Mouse (Mus musculus): ENCODE data around the gene Shprh. TPM values are rescaled to one million over a fixed set of nuclear protein-coding genes. Genes with fewer than 3 reads are reported as not detected.

Shprh gene
- 14.3 and 15.0 TPM in 2 replicates for polyA plus RNA-seq (2016; fragmentation: Nextera tagmentation; extraction: Ambion mirVana)

DNA sequence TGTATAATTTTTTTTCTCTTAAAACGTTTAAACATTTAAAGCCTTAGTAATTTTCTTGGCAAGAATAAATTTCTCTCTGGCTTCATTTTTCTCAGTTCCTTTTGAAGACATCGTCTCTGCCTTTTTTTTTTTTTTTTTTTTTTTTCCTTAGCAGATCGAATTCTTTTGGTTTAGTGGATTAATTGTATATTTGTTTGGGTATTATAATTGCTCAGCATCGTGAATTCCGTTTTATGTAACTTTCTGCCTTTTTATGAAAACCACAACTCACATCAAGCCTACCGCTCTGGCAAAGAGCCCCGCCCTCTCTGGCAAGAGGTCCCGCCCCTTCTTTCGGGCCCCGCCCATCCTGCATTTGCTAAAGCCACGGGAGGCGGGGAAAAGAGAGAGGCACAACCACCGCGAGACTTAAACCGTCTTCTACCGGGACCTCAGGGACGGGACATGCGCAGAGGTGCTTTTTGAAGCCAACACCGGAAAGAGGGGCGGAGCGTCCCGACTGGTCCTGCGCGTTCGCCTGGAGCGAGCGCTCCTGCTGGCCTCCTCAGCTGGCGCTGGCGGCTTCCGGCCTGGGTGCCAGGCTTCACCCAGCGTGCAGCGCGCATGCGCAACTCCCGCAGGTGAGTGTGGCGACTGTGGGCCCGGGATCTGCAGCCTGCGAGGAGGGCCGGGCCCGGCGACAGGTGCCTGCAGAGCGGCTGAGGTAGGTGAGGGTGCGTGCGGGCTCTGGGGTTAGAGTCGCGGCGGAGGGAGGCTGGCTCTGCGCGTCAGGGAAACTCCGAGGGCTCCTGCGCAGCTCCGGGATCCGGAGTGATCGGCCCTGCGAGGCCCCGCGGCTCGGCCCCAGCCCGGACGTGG lies at the start of gene Shprh:
Shprh (plus strand) TSS at position 544 of the 858 bp plus-strand sequence.
- H3K27ac ChIP-seq = peak within 1 kb of the TSS; percentile 90
- 2% methylated on average over 60 of the region's 60 CpGs for WGBS

DNA sequence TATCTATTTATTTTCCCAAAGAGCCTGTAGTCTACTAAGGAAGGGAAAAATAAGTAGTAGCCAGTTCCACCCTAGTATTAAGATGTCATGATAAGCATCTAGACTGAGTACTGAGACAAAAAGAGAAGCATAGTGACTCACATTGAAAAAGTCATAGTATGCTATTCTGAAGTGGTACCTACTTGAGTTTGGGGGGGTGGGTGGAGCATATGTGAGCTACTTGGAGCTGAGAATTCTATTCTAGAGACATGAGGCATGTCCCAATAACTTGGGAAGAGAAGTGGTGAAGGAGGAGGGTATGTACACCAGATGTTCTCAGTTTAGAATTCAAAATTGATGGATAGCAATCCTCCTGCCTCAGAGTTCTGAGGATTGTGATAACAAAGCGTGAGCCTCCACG lies 27.4 kb upstream of the Shprh start:
- H3K27ac ChIP-seq = no peak overlapping the region
- no peak overlapping the region for H3K4me3 ChIP-seq
- no peaks in the 10 kb centered on the region for H3K4me1 ChIP-seq
- H3K9me3 ChIP-seq = no peaks in the 10 kb centered on the region
- H3K27me3 ChIP-seq (ENCODE audit: insufficient read depth, poor library complexity, severe bottlenecking) = no peaks in the 10 kb centered on the region
- WGBS = 86% methylated on average over 2 of the region's 2 CpGs
- no peak for DNase-seq (ENCODE audit: low spot score)
- no peaks in the 10 kb centered on the region for H3K36me3 ChIP-seq

More for the DNA sequence above, at the start of gene Shprh:
- H3K36me3 ChIP-seq = peaks cover 19% of the 10 kb centered on the region
- H3K27me3 ChIP-seq (ENCODE audit: insufficient read depth, poor library complexity, severe bottlenecking) = no peaks in the 10 kb centered on the region
- no peaks in the 10 kb centered on the region for H3K9me3 ChIP-seq
- peak within 1 kb of the TSS; percentile 95 for H3K4me3 ChIP-seq
- DNase-seq (ENCODE audit: low spot score) = peak; percentile 100
- peaks cover 15% of the 10 kb centered on the region for H3K4me1 ChIP-seq

DNA sequence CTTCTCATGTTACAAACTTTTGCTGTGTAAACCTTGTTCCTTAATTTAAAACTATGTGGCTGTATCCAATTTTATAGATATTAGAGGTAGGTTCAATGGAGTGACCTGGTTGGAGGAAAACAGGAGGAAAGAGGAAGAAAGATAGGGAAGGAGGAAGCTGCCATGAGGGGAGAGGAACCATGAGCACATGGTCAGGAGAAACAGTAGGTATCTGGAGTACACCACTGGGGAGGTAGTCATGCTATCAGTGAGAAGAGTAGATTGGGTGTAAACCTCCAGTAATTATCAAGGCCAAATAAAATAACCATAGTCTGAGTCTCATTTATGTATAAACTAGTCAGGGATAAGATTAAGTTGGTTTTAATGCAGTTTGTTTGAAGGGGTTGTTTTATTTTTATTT lies 3.6 kb upstream of the Shprh start:
- Histone ChIP-seq H3K27ac (no peak overlapping the region), H3K4me3 (no peak overlapping the region), H3K27me3 (ENCODE audit: insufficient read depth, poor library complexity, severe bottlenecking) (no peaks in the 10 kb centered on the region), H3K36me3 (no peaks in the 10 kb centered on the region), H3K9me3 (no peaks in the 10 kb centered on the region), H3K4me1 (peaks cover 7% of the 10 kb centered on the region)
- DNase-seq (ENCODE audit: low spot score) = no peak

DNA sequence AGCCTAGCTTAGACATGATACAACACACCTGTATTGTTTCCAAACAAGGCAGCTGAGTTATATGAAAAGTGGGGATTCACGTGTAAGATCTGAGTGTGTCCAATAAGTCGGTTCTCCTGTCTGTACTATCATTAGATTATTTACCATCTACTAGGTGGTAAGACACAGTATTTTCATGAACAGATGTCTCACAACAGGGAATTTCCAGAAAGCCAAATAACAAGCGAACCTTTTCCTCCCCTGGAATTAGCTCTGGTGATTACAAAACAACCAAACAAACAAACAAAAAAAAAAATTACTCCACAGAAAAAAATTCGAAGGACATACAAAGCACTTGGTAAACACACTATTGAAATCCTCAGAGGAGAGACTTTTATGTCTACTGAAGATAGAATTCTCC lies 781 bp upstream of the Shprh start:
- no peak overlapping the region; the same call in 1 of the 2 replicates for H3K4me3 ChIP-seq
- H3K27me3 ChIP-seq (ENCODE audit: insufficient read depth, poor library complexity, severe bottlenecking) = no peaks in the 10 kb centered on the region
- peaks cover 15% of the 10 kb centered on the region for H3K4me1 ChIP-seq
- 80% methylated on average over 4 of the region's 4 CpGs for WGBS
- no peak for DNase-seq (ENCODE audit: low spot score)
- H3K27ac ChIP-seq = no peak overlapping the region
- no peaks in the 10 kb centered on the region for H3K9me3 ChIP-seq
- peaks cover 19% of the 10 kb centered on the region for H3K36me3 ChIP-seq

DNA sequence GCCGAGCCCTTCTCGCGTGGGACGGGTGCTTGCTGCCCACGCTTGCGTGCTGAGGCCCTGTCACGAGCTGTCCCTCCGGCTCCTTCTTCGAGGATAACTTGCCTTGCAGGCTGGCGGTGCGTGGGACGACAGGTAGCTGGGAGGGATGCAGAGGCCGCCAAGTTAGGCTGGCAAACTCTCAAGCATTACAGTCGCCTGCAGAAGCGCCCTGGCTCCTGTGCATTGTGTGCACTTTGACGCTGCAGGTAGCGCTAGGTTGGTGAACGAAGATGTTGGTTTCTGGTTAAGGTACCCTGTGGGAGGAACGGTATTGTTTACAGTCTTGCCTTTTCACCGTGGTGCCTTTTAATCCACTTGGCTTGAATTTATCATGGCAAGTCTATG lies 507 bp downstream of the Shprh start:
- Histone ChIP-seq H3K27me3 (ENCODE audit: insufficient read depth, poor library complexity, severe bottlenecking) (no peaks in the 10 kb centered on the region), H3K4me3 (peak overlapping the region; percentile 95), H3K36me3 (peaks cover 23% of the 10 kb centered on the region), H3K27ac (peak overlapping the region; percentile 90), H3K9me3 (no peaks in the 10 kb centered on the region), H3K4me1 (peaks cover 15% of the 10 kb centered on the region)
- peak; percentile 86 for DNase-seq (ENCODE audit: low spot score)
- WGBS = under 1% methylated on average over 20 of the region's 20 CpGs

DNA sequence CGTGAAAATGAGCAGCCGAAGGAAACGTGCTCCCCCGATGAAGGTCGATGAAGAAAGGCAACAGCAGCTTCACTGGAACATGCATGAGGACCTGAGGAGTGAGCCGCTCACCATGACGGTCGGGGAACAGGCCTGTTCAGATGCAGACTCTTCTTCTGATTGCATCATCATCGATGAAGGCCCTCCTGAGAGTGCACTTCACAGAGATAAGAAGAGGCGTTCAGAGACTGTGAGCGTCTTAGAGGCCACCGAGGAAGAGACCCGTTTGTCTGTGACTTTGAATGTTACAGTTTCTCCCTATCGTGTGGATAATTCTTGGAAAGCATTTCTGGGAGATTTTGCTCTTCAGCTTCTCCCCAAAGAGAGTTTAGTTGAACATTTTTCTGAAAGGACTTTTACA lies 2.4 kb downstream of the Shprh start:
- DNase-seq (ENCODE audit: low spot score) = no peak
- Histone ChIP-seq H3K9me3 (no peaks in the 10 kb centered on the region), H3K27me3 (ENCODE audit: insufficient read depth, poor library complexity, severe bottlenecking) (no peaks in the 10 kb centered on the region), H3K27ac (no peak overlapping the region), H3K4me1 (peaks cover 15% of the 10 kb centered on the region), H3K36me3 (peaks cover 31% of the 10 kb centered on the region), H3K4me3 (no peak overlapping the region)
- 89% methylated on average over 14 of the region's 14 CpGs for WGBS

DNA sequence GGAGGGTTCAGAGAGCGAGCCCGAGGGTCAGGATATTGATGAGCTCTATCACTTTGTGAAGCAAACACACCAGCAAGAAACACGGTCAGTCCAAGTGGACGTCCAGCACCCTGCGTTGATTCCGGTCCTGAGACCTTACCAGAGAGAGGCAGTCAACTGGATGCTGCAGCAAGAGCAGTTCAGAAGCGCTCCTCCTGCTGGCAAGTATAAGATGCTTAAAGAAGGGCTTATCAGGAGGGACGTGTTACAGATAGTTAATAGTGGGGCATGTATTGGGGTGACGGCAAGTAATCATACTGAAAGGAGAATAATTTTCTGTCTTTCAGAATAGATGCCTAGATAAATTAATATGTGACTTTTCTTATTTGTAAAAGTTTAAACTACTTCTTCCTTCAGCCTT lies 7.8 kb downstream of the Shprh start:
- Histone ChIP-seq H3K9me3 (no peaks in the 10 kb centered on the region), H3K4me3 (no peak overlapping the region), H3K27me3 (ENCODE audit: insufficient read depth, poor library complexity, severe bottlenecking) (no peaks in the 10 kb centered on the region), H3K36me3 (peaks cover 70% of the 10 kb centered on the region), H3K27ac (no peak overlapping the region), H3K4me1 (no peaks in the 10 kb centered on the region)
- no peak for DNase-seq (ENCODE audit: low spot score)
- WGBS = 79% methylated on average over 9 of the region's 9 CpGs

DNA sequence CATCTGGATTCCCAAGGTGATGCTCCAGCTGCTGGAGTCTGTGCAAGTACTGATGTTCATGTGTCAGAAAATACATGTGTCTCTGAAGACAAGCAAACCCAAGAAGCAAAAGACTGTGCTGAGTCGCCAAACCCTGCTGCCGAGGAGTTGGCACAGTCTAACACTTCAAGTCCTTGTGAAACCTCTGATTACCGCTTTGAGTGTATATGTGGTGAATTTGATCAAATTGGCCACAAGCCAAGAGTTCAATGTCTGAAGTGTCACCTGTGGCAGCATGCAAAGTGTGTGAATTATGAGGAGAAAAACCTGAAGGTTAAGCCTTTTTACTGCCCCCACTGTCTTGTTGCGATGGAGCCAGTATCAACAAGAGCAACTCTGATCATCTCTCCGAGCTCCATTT lies 15.3 kb downstream of the Shprh start:
- H3K9me3 ChIP-seq = no peaks in the 10 kb centered on the region
- H3K27ac ChIP-seq = no peak overlapping the region
- H3K4me3 ChIP-seq = no peak overlapping the region
- 94% methylated on average over 5 of the region's 5 CpGs for WGBS
- DNase-seq (ENCODE audit: low spot score) = no peak
- peaks cover 86% of the 10 kb centered on the region for H3K36me3 ChIP-seq
- no peaks in the 10 kb centered on the region for H3K27me3 ChIP-seq (ENCODE audit: insufficient read depth, poor library complexity, severe bottlenecking)
- H3K4me1 ChIP-seq = no peaks in the 10 kb centered on the region

DNA sequence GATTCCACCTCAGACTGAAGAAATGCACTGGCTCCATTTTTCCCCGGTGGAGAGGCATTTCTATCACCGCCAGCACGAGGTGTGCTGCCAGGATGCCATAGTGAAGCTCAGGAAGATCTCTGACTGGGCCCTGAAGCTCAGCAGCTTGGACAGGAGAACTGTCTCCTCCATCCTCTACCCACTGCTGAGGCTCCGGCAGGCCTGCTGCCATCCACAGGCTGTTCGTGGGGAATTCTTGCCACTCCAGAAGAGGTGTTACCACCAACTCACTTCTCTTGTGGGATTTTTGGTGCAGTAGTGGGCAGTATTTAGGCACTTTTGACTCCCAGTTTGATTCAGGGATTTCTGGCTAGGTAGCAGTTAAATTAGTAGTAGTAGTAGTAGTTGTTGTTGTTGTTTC lies 21.0 kb downstream of the Shprh start:
- Histone ChIP-seq H3K4me1 (no peaks in the 10 kb centered on the region), H3K36me3 (peaks cover 84% of the 10 kb centered on the region), H3K27ac (0 out of 2 replicates have a peak overlapping the region, but pooled peaks have one; percentile 10), H3K27me3 (ENCODE audit: insufficient read depth, poor library complexity, severe bottlenecking) (no peaks in the 10 kb centered on the region), H3K4me3 (no peak overlapping the region), H3K9me3 (no peaks in the 10 kb centered on the region)
- 85% methylated on average over 5 of the region's 5 CpGs for WGBS
- no peak for DNase-seq (ENCODE audit: low spot score)

DNA sequence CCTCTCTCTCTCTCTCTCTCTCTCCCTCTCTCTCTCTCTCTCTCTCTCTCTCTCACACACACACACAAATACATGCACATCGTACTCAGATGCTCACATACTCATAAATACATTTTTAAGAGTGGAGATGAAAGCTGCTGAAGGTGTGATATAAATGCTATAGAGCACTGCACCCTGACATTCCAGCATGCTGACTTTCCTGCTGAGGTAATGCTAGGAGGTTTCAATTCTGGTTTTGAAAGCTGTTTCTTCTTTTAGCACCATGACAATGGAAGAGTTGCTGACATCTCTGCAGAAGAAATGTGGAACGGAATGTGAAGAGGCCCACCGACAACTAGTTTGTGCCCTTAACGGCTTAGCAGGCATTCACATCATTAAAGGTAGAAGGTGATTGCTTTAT lies 22.4 kb downstream of the Shprh start:
- Histone ChIP-seq H3K4me3 (no peak overlapping the region), H3K27ac (peak overlapping the region; percentile 29; the same call in 1 of the 2 replicates), H3K36me3 (peaks cover 77% of the 10 kb centered on the region), H3K9me3 (no peaks in the 10 kb centered on the region), H3K4me1 (no peaks in the 10 kb centered on the region), H3K27me3 (ENCODE audit: insufficient read depth, poor library complexity, severe bottlenecking) (no peaks in the 10 kb centered on the region)
- no peak for DNase-seq (ENCODE audit: low spot score)
- WGBS = 59% methylated on average over 4 of the region's 4 CpGs

DNA sequence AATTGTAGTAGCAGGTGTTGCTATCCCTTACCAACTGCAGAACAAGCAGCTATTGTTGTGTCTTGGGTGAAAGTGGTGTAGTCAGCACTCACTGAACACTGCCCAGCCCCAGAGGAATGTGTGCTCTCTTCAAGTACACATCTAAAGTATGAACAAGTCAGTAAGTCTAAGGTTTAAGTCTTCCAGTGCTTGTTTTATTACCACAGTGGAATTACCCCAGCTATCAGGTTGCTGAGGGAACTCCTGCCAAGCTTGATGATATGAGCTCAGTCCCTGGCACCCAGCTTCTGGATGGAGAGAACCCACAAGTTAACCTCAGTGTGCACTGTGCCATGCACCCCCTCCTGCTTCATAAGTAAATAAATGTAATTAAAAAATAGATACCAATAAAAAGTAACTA lies 23.3 kb downstream of the Shprh start:
- H3K27ac ChIP-seq = no peak overlapping the region
- no peak for DNase-seq (ENCODE audit: low spot score)
- H3K9me3 ChIP-seq = no peaks in the 10 kb centered on the region
- peaks cover 74% of the 10 kb centered on the region for H3K36me3 ChIP-seq
- no peak overlapping the region for H3K4me3 ChIP-seq
- H3K27me3 ChIP-seq (ENCODE audit: insufficient read depth, poor library complexity, severe bottlenecking) = no peaks in the 10 kb centered on the region
- no peaks in the 10 kb centered on the region for H3K4me1 ChIP-seq

DNA sequence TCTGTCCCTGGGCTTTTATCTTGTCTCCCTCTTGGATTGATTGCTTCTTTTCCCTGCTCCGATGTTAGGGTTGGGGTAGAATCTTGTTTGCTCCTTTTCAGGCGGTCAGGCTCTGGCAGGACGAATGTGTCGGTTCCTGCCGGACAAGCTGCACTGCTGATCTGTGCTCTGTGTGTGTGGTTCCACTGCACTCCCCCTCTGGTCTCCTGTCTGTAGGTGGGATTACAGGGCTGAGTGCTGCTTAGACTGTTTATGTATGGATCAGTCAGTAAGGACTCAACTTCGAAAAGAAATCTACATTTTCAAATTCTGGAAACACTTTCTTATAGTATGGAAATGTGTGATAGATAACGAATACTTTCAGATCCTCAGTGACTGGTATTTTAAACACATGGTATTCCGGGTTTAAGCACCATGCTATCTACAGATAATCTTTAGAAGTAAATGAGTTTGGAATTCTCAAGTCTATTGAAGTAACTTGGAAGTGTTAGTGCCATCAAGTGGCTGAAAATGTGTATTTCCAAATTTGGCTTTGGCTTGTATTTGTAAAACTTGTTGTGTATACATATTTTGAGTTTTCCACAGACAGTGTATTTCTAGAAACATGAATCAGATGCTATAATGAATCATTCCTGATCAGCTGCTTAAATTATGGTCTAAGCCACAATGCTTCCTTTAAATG lies 26.7 kb downstream of the Shprh start:
- no peaks in the 10 kb centered on the region for H3K27me3 ChIP-seq (ENCODE audit: insufficient read depth, poor library complexity, severe bottlenecking)
- H3K9me3 ChIP-seq = no peaks in the 10 kb centered on the region
- H3K36me3 ChIP-seq = peaks cover 63% of the 10 kb centered on the region
- H3K27ac ChIP-seq = no peak overlapping the region
- H3K4me1 ChIP-seq = no peaks in the 10 kb centered on the region
- no peak for DNase-seq (ENCODE audit: low spot score)
- WGBS = 79% methylated on average over 8 of the region's 8 CpGs
- H3K4me3 ChIP-seq = no peak overlapping the region

DNA sequence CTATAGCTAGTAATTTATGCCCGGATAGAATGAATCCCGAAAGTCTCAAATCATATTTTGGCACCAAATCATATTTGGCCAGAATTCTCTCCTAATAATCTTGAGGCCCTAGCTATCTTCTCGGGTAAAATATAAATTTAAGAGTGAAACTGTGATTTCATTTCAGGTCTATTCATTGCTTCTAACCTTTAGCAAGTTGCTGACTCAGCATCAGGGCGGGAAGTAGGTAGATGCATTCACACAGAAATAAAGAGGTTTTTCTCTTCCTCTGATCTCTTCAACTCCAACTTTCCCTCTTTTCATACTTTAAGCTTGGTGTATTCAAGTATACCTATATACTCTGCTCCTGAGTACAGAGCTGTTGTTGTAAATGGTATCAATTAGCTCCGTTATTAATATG lies 30.9 kb downstream of the Shprh start:
- 94% methylated on average over 5 of the region's 5 CpGs for WGBS

More for the DNA sequence above, 30.9 kb downstream of the Shprh start:
- H3K27ac ChIP-seq = no peak overlapping the region
- H3K4me3 ChIP-seq = no peak overlapping the region
- no peaks in the 10 kb centered on the region for H3K27me3 ChIP-seq (ENCODE audit: insufficient read depth, poor library complexity, severe bottlenecking)
- H3K4me1 ChIP-seq = no peaks in the 10 kb centered on the region
- DNase-seq (ENCODE audit: low spot score) = no peak
- no peaks in the 10 kb centered on the region for H3K9me3 ChIP-seq
- peaks cover 67% of the 10 kb centered on the region for H3K36me3 ChIP-seq

All from heart, embryonic 10.5 days (tissue).